Mouse (Mus musculus): Measurements from ENCODE around the gene Rpl36al. TPM values are rescaled to one million over a fixed set of nuclear protein-coding genes. Genes with fewer than 3 reads are reported as not detected.

The Rpl36al gene
- polyA plus RNA-seq, 1 experiment, result 318 TPM

- TF ChIP-seq CTCF (IDR thresholded peaks at IDR 0.05; ENCODE audit: borderline replicate concordance, extremely low read depth, insufficient read depth, insufficient read length), result no peak
- TF ChIP-seq POLR2A (IDR thresholded peaks at IDR 0.05; ENCODE audit: borderline replicate concordance, extremely low read depth, insufficient read depth, insufficient read length, poor library complexity, severe bottlenecking), result no peak
- DNase-seq (ENCODE audit: low read depth), result no peak
Observed at GRCm38 (mm10) chr12:69190522-69190921, 6.6 kb upstream of the Rpl36al start.

GRCm38 (mm10) chr12:69190074-69190473 lies 6.2 kb upstream of the Rpl36al start:
- TF ChIP-seq POLR2A (IDR thresholded peaks at IDR 0.05; ENCODE audit: borderline replicate concordance, extremely low read depth, insufficient read depth, insufficient read length, poor library complexity, severe bottlenecking) (no peak), CTCF (IDR thresholded peaks at IDR 0.05; ENCODE audit: borderline replicate concordance, extremely low read depth, insufficient read depth, insufficient read length) (no peak)
- no peak for DNase-seq (ENCODE audit: low read depth)

GRCm38 (mm10) chr12:69186811-69187471 lies 3.1 kb upstream of the Rpl36al start:
- no peak for TF ChIP-seq POLR2A (IDR thresholded peaks at IDR 0.05; ENCODE audit: borderline replicate concordance, extremely low read depth, insufficient read depth, insufficient read length, poor library complexity, severe bottlenecking)
- no peak for TF ChIP-seq CTCF (IDR thresholded peaks at IDR 0.05; ENCODE audit: borderline replicate concordance, extremely low read depth, insufficient read depth, insufficient read length)
- no peak for DNase-seq (ENCODE audit: low read depth)

- no peak for DNase-seq (ENCODE audit: low read depth)
- TF ChIP-seq CTCF (IDR thresholded peaks at IDR 0.05; ENCODE audit: borderline replicate concordance, extremely low read depth, insufficient read depth, insufficient read length) (no peak), POLR2A (IDR thresholded peaks at IDR 0.05; ENCODE audit: borderline replicate concordance, extremely low read depth, insufficient read depth, insufficient read length, poor library complexity, severe bottlenecking) (no peak)
Observed at GRCm38 (mm10) chr12:69185371-69185770, 1.5 kb upstream of the Rpl36al start.

- DNase-seq (ENCODE audit: low read depth), result peak; percentile 69
- TF ChIP-seq POLR2A (IDR thresholded peaks at IDR 0.05; ENCODE audit: borderline replicate concordance, extremely low read depth, insufficient read depth, insufficient read length, poor library complexity, severe bottlenecking) (no peak), CTCF (IDR thresholded peaks at IDR 0.05; ENCODE audit: borderline replicate concordance, extremely low read depth, insufficient read depth, insufficient read length) (no peak)
Observed at GRCm38 (mm10) chr12:69184342-69185295, 736 bp upstream of the Rpl36al start.

GRCm38 (mm10) chr12:69181800-69182199 lies 2.1 kb downstream of the Rpl36al start:
- DNase-seq (ENCODE audit: low read depth), result no peak
- no peak for TF ChIP-seq CTCF (IDR thresholded peaks at IDR 0.05; ENCODE audit: borderline replicate concordance, extremely low read depth, insufficient read depth, insufficient read length)
- TF ChIP-seq POLR2A (IDR thresholded peaks at IDR 0.05; ENCODE audit: borderline replicate concordance, extremely low read depth, insufficient read depth, insufficient read length, poor library complexity, severe bottlenecking), result no peak

GRCm38 (mm10) chr12:69179371-69179770 lies 4.5 kb downstream of the Rpl36al start:
- TF ChIP-seq POLR2A (IDR thresholded peaks at IDR 0.05; ENCODE audit: borderline replicate concordance, extremely low read depth, insufficient read depth, insufficient read length, poor library complexity, severe bottlenecking), result no peak
- no peak for TF ChIP-seq CTCF (IDR thresholded peaks at IDR 0.05; ENCODE audit: borderline replicate concordance, extremely low read depth, insufficient read depth, insufficient read length)
- no peak for DNase-seq (ENCODE audit: low read depth)

GRCm38 (mm10) chr12:69177526-69177925 lies 6.4 kb downstream of the Rpl36al start:
- TF ChIP-seq CTCF (IDR thresholded peaks at IDR 0.05; ENCODE audit: borderline replicate concordance, extremely low read depth, insufficient read depth, insufficient read length) (no peak), POLR2A (IDR thresholded peaks at IDR 0.05; ENCODE audit: borderline replicate concordance, extremely low read depth, insufficient read depth, insufficient read length, poor library complexity, severe bottlenecking) (no peak)
- DNase-seq (ENCODE audit: low read depth), result no peak

- no peak for TF ChIP-seq POLR2A (IDR thresholded peaks at IDR 0.05; ENCODE audit: borderline replicate concordance, extremely low read depth, insufficient read depth, insufficient read length, poor library complexity, severe bottlenecking)
- DNase-seq (ENCODE audit: low read depth), result no peak
Observed at GRCm38 (mm10) chr12:69175975-69176374, 7.9 kb downstream of the Rpl36al start.

GRCm38 (mm10) chr12:69171307-69171706 lies 12.6 kb downstream of the Rpl36al start:
- DNase-seq (ENCODE audit: low read depth), result no peak
- TF ChIP-seq POLR2A (IDR thresholded peaks at IDR 0.05; ENCODE audit: borderline replicate concordance, extremely low read depth, insufficient read depth, insufficient read length, poor library complexity, severe bottlenecking), result no peak
- no peak for TF ChIP-seq CTCF (IDR thresholded peaks at IDR 0.05; ENCODE audit: borderline replicate concordance, extremely low read depth, insufficient read depth, insufficient read length)

GRCm38 (mm10) chr12:69168461-69169106 lies 15.3 kb downstream of the Rpl36al start, which contains the start of gene Lrr1:
Lrr1 (plus strand) TSS chr12:69168814.
- TF ChIP-seq CTCF (IDR thresholded peaks at IDR 0.05; ENCODE audit: borderline replicate concordance, extremely low read depth, insufficient read depth, insufficient read length) (no peak), POLR2A (IDR thresholded peaks at IDR 0.05; ENCODE audit: borderline replicate concordance, extremely low read depth, insufficient read depth, insufficient read length, poor library complexity, severe bottlenecking) (no peak)
- peak; percentile 95 for DNase-seq (ENCODE audit: low read depth)
